Mouse (Mus musculus): ENCODE measurements around the gene Maob. TPM values are rescaled to one million over a fixed set of nuclear protein-coding genes. Genes with fewer than 3 reads are reported as not detected.

The Maob gene
- 0.02 TPM in 2 replicates for polyA plus RNA-seq (2012)

DNA sequence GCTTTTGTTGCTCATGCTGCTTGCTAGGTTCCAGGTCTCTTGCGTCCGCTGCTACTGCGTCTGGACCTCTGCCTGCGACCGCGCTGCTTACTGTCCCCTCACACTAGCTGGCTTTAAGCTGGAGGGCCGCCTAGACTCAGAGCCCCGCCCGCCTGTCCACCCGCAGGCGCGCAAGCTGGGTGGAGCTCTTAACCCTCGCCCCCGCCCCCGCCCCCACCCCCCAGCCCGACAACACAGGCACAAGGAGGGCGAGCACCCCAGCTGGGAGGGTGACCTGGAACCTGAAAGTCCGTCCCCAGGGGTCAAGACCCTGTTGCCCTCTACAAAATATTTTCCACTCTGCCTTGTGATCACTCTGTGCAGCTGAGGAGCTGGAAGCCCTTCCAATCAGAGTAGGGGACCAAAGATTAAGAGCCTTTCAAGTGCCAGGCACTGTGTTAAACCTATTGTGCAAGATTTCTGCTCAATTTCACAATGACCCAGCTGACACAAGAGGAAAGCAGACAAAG, at the start of gene Maob:
TSS of gene Maob (minus strand) at position 106 of the 509 bp plus-strand sequence.
- H3K4me1 ChIP-seq (ENCODE audit: control insufficient read depth), result no peaks in the 10 kb centered on the region
- peak within 1 kb of the TSS; percentile 33 for H3K4me3 ChIP-seq (replicated peaks)

DNA sequence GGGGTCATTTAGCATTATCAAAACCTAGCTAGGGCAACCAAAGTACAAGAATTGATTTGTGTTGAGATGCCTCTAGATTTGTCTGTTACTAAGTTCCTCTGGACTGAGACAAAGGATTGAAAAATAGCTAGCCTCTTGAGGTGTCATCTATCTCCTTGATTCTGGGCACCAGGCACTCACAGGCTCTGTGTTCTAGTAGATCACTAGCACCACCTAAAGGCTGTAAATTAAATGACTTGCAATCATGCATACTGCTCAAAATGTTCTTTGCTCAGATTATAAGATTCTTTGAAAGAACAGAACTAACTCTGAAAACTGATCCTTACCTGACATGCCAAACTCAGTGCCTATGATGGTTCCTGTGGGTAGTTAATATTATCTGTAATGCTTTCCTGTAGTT, 43.1 kb upstream of the Maob start:
- H3K27me3 ChIP-seq (ENCODE audit: control insufficient read depth), result no peaks in the 10 kb centered on the region
- no peaks in the 10 kb centered on the region for H3K9me3 ChIP-seq (ENCODE audit: control insufficient read depth, low read length)
- H3K36me3 ChIP-seq (ENCODE audit: control insufficient read depth), result no peaks in the 10 kb centered on the region
- no peak for TF ChIP-seq TAL1 (IDR thresholded peaks at IDR 0.05; ENCODE audit: low read length)
- no peak overlapping the region for H3K4me3 ChIP-seq (replicated peaks)
- no peaks in the 10 kb centered on the region for H3K4me1 ChIP-seq (ENCODE audit: control insufficient read depth)

More for the DNA sequence above, at the start of gene Maob:
- H3K36me3 ChIP-seq (ENCODE audit: control insufficient read depth), result no peaks in the 10 kb centered on the region
- TF ChIP-seq GATA1 (IDR thresholded peaks at IDR 0.05; ENCODE audit: low read length) (no peak), TAL1 (IDR thresholded peaks at IDR 0.05; ENCODE audit: low read length) (no peak)
- no peaks in the 10 kb centered on the region for H3K9me3 ChIP-seq (ENCODE audit: control insufficient read depth, low read length)
- H3K27me3 ChIP-seq (ENCODE audit: control insufficient read depth), result no peaks in the 10 kb centered on the region

DNA sequence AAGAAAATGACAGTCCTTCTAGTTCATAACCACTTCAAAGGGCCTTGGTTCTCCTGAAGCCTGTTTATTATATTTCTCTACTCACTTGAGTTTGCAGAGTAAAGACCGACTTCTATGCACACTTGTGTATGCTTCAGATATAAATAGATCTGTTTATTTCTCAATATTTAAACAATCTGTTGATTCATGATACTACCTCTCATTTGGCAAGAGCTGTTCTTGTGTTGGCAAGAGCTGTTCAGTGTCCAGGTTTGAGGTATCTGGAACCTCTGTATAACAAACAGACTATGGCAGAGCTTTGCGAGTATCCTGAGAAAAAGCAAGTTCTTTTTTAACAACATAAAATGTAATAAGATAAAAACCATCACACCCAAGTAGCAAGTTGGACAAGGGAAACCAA, 28.9 kb upstream of the Maob start:
- no peak for TF ChIP-seq GATA1 (IDR thresholded peaks at IDR 0.05; ENCODE audit: low read length)
- TF ChIP-seq TAL1 (IDR thresholded peaks at IDR 0.05; ENCODE audit: low read length), result no peak
- no peaks in the 10 kb centered on the region for H3K4me1 ChIP-seq (ENCODE audit: control insufficient read depth)
- no peaks in the 10 kb centered on the region for H3K27me3 ChIP-seq (ENCODE audit: control insufficient read depth)
- H3K4me3 ChIP-seq (replicated peaks), result no peak overlapping the region
- H3K36me3 ChIP-seq (ENCODE audit: control insufficient read depth), result no peaks in the 10 kb centered on the region
- H3K9me3 ChIP-seq (ENCODE audit: control insufficient read depth, low read length), result no peaks in the 10 kb centered on the region

- H3K4me3 ChIP-seq (replicated peaks), result no peak overlapping the region
- H3K9me3 ChIP-seq (ENCODE audit: control insufficient read depth, low read length), result no peaks in the 10 kb centered on the region
- no peaks in the 10 kb centered on the region for H3K27me3 ChIP-seq (ENCODE audit: control insufficient read depth)
- H3K4me1 ChIP-seq (ENCODE audit: control insufficient read depth), result no peaks in the 10 kb centered on the region
- TF ChIP-seq GATA1 (IDR thresholded peaks at IDR 0.05; ENCODE audit: low read length) (no peak), TAL1 (IDR thresholded peaks at IDR 0.05; ENCODE audit: low read length) (no peak)
- no peaks in the 10 kb centered on the region for H3K36me3 ChIP-seq (ENCODE audit: control insufficient read depth)
Measured at GRCm38 (mm10) chrX:16841443-16841842, 24.3 kb upstream of the Maob start.

DNA sequence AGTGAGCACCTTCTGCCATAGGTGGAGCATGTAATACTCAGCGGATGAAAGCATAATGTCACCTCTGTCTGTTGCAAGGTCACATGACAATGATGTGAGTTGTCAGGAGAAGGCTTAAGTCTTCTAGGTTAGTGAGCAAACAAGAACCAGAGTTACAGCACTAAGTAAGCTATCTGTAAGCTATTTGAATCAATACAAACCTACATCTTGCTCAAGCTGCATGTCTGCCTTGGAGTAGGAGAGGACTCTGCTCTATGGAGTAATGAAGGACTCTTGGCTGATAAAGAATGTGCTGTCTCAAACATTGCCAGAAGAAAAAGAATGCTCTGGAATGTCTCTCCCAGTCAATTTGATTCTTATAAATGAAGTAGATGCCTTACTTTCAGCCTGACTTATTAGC, 20.1 kb upstream of the Maob start:
- TF ChIP-seq TAL1 (IDR thresholded peaks at IDR 0.05; ENCODE audit: low read length), result no peak
- TF ChIP-seq GATA1 (IDR thresholded peaks at IDR 0.05; ENCODE audit: low read length), result no peak

DNA sequence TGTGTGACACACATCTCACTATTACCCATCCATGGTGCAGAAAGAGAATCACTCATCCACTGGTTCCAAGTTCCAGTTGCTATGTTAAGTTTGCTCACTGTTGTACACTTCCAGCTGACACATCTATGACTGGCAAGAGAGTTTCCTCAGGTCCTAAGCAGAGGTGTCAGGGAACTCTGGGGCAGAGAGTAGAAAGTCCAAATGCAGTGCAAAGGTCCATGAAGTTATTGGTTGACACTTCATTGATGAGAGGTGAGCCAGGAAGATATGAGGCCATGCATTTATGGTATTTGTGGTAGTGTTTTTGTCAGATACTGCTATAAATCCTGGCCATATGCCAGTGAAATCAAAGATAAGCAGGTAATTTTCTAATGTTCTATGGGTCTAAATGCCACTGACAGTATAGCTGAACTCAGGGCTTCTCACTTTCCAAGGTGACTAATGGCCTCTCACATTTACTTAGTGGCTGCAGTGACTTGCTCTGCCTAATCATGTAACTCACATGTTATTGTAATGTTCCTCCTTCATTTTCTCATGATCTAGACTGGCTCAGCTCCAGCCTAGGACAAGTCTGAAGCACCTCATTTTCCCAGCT, 19.4 kb upstream of the Maob start:
- no peaks in the 10 kb centered on the region for H3K4me1 ChIP-seq (ENCODE audit: control insufficient read depth)
- no peak for TF ChIP-seq GATA1 (IDR thresholded peaks at IDR 0.05; ENCODE audit: low read length)
- TF ChIP-seq TAL1 (IDR thresholded peaks at IDR 0.05; ENCODE audit: low read length), result no peak
- no peaks in the 10 kb centered on the region for H3K9me3 ChIP-seq (ENCODE audit: control insufficient read depth, low read length)
- no peaks in the 10 kb centered on the region for H3K27me3 ChIP-seq (ENCODE audit: control insufficient read depth)
- H3K4me3 ChIP-seq (replicated peaks), result no peak overlapping the region
- H3K36me3 ChIP-seq (ENCODE audit: control insufficient read depth), result no peaks in the 10 kb centered on the region

More for the DNA sequence above, 20.1 kb upstream of the Maob start:
- H3K4me1 ChIP-seq (ENCODE audit: control insufficient read depth), result no peaks in the 10 kb centered on the region
- H3K9me3 ChIP-seq (ENCODE audit: control insufficient read depth, low read length), result no peaks in the 10 kb centered on the region
- no peak overlapping the region for H3K4me3 ChIP-seq (replicated peaks)
- no peaks in the 10 kb centered on the region for H3K36me3 ChIP-seq (ENCODE audit: control insufficient read depth)
- no peaks in the 10 kb centered on the region for H3K27me3 ChIP-seq (ENCODE audit: control insufficient read depth)

DNA sequence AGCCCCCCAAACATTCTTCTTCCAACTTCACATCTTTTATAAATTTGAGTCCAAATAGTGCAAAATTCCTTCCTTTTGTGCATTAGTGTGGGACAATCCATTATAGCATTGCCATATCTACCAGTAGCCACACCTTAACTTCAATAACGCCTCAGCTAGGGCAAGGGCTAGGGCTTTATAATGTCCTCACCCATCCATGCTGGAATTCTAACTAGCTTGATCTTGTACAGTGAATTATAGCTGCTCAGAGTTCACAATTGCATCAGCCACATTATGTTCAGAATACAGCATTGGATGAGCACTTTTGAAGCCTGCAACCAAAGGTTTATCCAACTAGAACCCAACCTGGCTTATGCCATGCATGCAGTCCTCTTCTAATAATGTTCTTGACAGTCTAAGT, 8.9 kb upstream of the Maob start:
- Histone ChIP-seq H3K4me3 (replicated peaks) (no peak overlapping the region), H3K36me3 (ENCODE audit: control insufficient read depth) (no peaks in the 10 kb centered on the region), H3K9me3 (ENCODE audit: control insufficient read depth, low read length) (no peaks in the 10 kb centered on the region), H3K27me3 (ENCODE audit: control insufficient read depth) (no peaks in the 10 kb centered on the region), H3K4me1 (ENCODE audit: control insufficient read depth) (no peaks in the 10 kb centered on the region)
- TF ChIP-seq TAL1 (IDR thresholded peaks at IDR 0.05; ENCODE audit: low read length) (no peak), GATA1 (IDR thresholded peaks at IDR 0.05; ENCODE audit: low read length) (no peak)

GRCm38 (mm10) chrX:16815965-16816364, 1.2 kb downstream of the Maob start:
- H3K36me3 ChIP-seq (ENCODE audit: control insufficient read depth), result no peaks in the 10 kb centered on the region
- no peaks in the 10 kb centered on the region for H3K27me3 ChIP-seq (ENCODE audit: control insufficient read depth)
- TF ChIP-seq GATA1 (IDR thresholded peaks at IDR 0.05; ENCODE audit: low read length) (no peak), TAL1 (IDR thresholded peaks at IDR 0.05; ENCODE audit: low read length) (no peak)

DNA sequence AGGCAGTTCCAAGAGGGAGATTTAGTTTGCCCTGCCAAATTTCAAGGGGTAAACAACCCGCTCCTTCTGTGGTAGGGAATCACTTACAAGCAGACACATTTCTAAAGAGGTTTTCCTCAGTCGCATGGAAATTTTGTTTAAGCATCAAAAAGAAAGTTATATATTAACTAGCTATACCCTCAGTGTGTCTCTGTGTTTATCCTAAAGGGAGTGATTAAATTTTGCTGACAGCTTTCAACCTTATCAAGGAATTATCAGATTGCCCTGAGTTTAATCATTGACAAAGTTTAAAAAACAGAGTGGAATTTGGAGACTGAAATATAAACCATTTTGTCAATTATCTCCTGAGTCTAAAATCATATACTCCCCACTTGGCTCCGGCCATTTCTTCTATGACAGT, 5.1 kb downstream of the Maob start:
- H3K36me3 ChIP-seq (ENCODE audit: control insufficient read depth), result no peaks in the 10 kb centered on the region
- H3K4me1 ChIP-seq (ENCODE audit: control insufficient read depth), result no peaks in the 10 kb centered on the region
- H3K9me3 ChIP-seq (ENCODE audit: control insufficient read depth, low read length), result no peaks in the 10 kb centered on the region
- TF ChIP-seq TAL1 (IDR thresholded peaks at IDR 0.05; ENCODE audit: low read length), result no peak
- TF ChIP-seq GATA1 (IDR thresholded peaks at IDR 0.05; ENCODE audit: low read length), result no peak
- no peak overlapping the region for H3K4me3 ChIP-seq (replicated peaks)
- no peaks in the 10 kb centered on the region for H3K27me3 ChIP-seq (ENCODE audit: control insufficient read depth)

More at GRCm38 (mm10) chrX:16815965-16816364, 1.2 kb downstream of the Maob start:
- H3K4me3 ChIP-seq (replicated peaks), result no peak overlapping the region
- no peaks in the 10 kb centered on the region for H3K4me1 ChIP-seq (ENCODE audit: control insufficient read depth)
- no peaks in the 10 kb centered on the region for H3K9me3 ChIP-seq (ENCODE audit: control insufficient read depth, low read length)

- no peaks in the 10 kb centered on the region for H3K9me3 ChIP-seq (ENCODE audit: control insufficient read depth, low read length)
- H3K4me1 ChIP-seq (ENCODE audit: control insufficient read depth), result no peaks in the 10 kb centered on the region
- no peak overlapping the region for H3K4me3 ChIP-seq (replicated peaks)
- TF ChIP-seq GATA1 (IDR thresholded peaks at IDR 0.05; ENCODE audit: low read length) (no peak), TAL1 (IDR thresholded peaks at IDR 0.05; ENCODE audit: low read length) (no peak)
- no peaks in the 10 kb centered on the region for H3K27me3 ChIP-seq (ENCODE audit: control insufficient read depth)
- H3K36me3 ChIP-seq (ENCODE audit: control insufficient read depth), result no peaks in the 10 kb centered on the region
Measured at GRCm38 (mm10) chrX:16767453-16767852, 49.7 kb downstream of the Maob start.
